Mouse (Mus musculus) ES-Bruce4 (cell line): Measurements from ENCODE around the gene Wnt3a.

ENCODE experiments used
- CTCF ChIP-seq: IDR thresholded peaks from one replicate; pipeline ENCODE4 v1.8.1; 2011; ENCODE audit warnings: low read depth, low read length
- POLR2A ChIP-seq: IDR thresholded peaks from one replicate; pipeline ENCODE4 v1.8.1; 2011; ENCODE audit warnings: low read length; ENCODE audit not compliant: insufficient read depth

DNA sequence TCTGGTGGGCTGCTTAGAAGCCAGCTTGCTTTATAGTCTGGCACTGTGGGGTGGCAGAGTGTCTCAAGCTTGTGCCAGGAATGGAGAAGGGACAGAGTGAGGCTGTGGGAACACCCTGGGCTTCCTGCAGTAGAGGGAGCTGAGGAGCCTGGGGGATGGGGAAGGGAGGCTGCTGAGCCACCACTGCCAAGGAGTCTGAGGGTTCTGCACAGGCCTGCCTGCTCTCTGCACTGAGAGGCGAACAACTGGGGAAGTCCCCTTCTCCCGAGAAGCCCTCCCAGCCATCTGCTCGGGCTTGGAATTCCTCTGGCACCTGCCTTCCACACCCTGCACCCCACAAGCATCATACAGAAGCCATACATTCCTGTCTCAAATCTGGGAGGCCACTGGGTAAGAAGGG is 48.7 kb downstream of the Wnt3a start:
- TF ChIP-seq POLR2A (no peak), CTCF (no peak)
